Mouse (Mus musculus): ENCODE data around the gene Nckap5. TPM values are rescaled to one million over a fixed set of nuclear protein-coding genes. Genes with fewer than 3 reads are reported as not detected.

Nckap5 gene
- total RNA-seq, 1 experiment = 0.18 TPM

DNA sequence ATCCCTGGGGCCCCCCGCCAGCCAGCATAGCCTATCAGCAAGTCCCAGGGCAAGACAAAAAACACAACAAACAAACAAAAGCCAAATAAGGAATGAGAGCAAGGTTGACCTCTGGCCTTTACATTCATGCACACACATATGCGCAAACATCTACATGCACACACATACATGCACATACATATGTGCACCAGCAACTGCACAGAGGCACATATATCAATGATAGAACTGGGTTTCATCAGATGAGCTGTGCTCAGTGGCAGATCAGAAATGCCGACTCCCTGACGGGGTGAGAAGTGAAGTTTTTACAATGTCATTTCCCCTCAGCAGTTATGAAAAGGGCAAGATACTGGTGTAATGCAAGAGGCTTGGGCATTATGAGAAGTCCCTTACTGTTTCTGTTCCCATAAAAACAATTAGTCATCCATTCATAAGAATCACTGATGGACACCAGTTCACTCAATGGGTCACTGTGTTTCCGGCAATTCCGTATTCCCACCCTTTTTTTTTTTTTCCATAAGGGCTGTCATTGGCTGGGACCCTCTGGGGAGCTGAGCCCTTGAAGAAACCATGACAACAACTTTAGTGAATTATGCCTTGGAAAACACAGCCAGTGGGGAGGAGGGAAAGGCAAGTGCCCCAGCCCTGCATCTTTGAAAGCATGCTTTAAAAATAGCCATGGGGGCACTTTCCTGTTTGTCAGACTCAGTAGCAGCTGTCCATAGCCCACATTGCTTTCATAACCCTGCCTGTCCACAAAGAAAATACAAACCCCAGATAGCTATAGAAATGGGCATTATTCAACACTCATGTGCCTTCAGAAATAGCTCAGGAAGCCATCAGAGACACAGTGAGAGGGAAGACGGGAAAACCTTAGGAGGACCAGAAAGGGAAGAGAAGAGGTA lies 170.2 kb downstream of the Nckap5 start:
- Histone ChIP-seq H3K4me1 (ENCODE audit: control insufficient read depth in 2 of 2, insufficient read depth in 2 of 2, low read length in 2 of 2, poor library complexity in 1 of 2) (no peaks in the 10 kb centered on the region), H3K9me3 (ENCODE audit: control insufficient read depth, insufficient read depth, low read depth, low read length) (no peaks in the 10 kb centered on the region), H3K9ac (ENCODE audit: insufficient read depth, low read depth, low read length, poor library complexity, severe bottlenecking) (no peak overlapping the region), H3K27ac (ENCODE audit: insufficient read depth, low read depth, low read length, poor library complexity, severe bottlenecking) (no peak overlapping the region), H3K36me3 (ENCODE audit: control insufficient read depth, insufficient read depth, low read length, poor library complexity, severe bottlenecking) (no peaks in the 10 kb centered on the region), H3K4me3 (ENCODE audit: insufficient read depth in 1 of 2, low read depth in 1 of 2, low read length in 2 of 2, poor library complexity in 1 of 2, severe bottlenecking in 1 of 2) (no peak overlapping the region)
- no peak for TF ChIP-seq CHD2 (IDR thresholded peaks at IDR 0.05; ENCODE audit: low read depth, low read length)
- TF ChIP-seq HCFC1 (IDR thresholded peaks at IDR 0.05; ENCODE audit: borderline replicate concordance, insufficient read depth, low read length) = no peak
- TF ChIP-seq MAFK (IDR thresholded peaks at IDR 0.05; ENCODE audit: insufficient read depth, low read depth, low read length) = no peak
- TF ChIP-seq ZNF384 (IDR thresholded peaks at IDR 0.05; ENCODE audit: low read depth, low read length) = no peak
- TF ChIP-seq ZC3H11A (IDR thresholded peaks at IDR 0.05; ENCODE audit: borderline replicate concordance, low read depth, low read length) = no peak
- in situ Hi-C loops (cut with MboI; ENCODE audit: low sequenced_read_pairs in 2 of 2, unreplicated experiment in 2 of 2) = no loop called here
- DNase-seq (ENCODE audit: low read depth, low spot score) = no peak

DNA sequence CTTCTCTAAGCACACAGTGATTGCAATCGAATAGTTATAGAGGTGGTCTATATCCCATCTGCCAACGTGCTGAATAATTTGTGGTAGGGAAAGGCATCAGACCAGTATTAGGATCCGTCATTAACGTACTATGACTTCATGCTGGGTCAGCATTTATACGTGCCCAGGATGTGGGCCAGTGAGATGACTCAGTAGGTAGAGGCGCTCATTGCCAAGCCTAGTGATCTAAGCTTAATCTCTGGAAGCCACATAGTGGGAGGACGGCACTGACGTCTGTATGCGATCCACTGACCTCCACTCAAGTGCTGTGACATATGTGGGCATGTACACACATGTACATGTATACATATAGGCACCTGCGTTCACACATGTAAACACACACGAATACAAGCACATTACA lies 171.9 kb downstream of the Nckap5 start:
- no peak overlapping the region for H3K4me3 ChIP-seq (ENCODE audit: insufficient read depth in 1 of 2, low read depth in 1 of 2, low read length in 2 of 2, poor library complexity in 1 of 2, severe bottlenecking in 1 of 2)
- DNase-seq (ENCODE audit: low read depth, low spot score) = no peak
- no peaks in the 10 kb centered on the region for H3K9me3 ChIP-seq (ENCODE audit: control insufficient read depth, insufficient read depth, low read depth, low read length)
- H3K9ac ChIP-seq (ENCODE audit: insufficient read depth, low read depth, low read length, poor library complexity, severe bottlenecking) = no peak overlapping the region
- in situ Hi-C loops (cut with MboI; ENCODE audit: low sequenced_read_pairs in 2 of 2, unreplicated experiment in 2 of 2) = no loop called here
- H3K36me3 ChIP-seq (ENCODE audit: control insufficient read depth, insufficient read depth, low read length, poor library complexity, severe bottlenecking) = no peaks in the 10 kb centered on the region
- H3K27ac ChIP-seq (ENCODE audit: insufficient read depth, low read depth, low read length, poor library complexity, severe bottlenecking) = no peak overlapping the region
- TF ChIP-seq MAFK (IDR thresholded peaks at IDR 0.05; ENCODE audit: insufficient read depth, low read depth, low read length) (no peak), HCFC1 (IDR thresholded peaks at IDR 0.05; ENCODE audit: borderline replicate concordance, insufficient read depth, low read length) (no peak), ZNF384 (IDR thresholded peaks at IDR 0.05; ENCODE audit: low read depth, low read length) (no peak), ZC3H11A (IDR thresholded peaks at IDR 0.05; ENCODE audit: borderline replicate concordance, low read depth, low read length) (no peak), CHD2 (IDR thresholded peaks at IDR 0.05; ENCODE audit: low read depth, low read length) (no peak)
- H3K4me1 ChIP-seq (ENCODE audit: control insufficient read depth in 2 of 2, insufficient read depth in 2 of 2, low read length in 2 of 2, poor library complexity in 1 of 2) = no peaks in the 10 kb centered on the region

DNA sequence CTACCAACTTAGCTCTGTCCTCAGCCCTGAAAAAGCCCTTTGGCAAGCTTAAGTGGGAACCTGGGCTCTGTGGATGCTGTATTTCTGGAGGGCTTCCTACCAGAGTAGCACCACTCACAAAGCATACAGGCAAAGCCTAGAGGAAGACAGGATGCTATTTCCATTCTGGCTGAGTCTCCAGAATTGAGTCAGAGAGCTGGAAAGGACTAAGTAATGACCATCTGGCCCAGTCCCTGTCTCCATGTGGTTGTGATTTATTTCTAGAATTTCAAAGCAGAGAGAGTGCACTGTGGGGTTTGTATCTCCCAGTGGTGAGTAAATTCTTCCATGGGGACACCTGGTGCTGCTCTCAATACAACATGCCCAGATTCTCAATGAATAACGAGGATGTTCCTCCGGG lies 174.4 kb downstream of the Nckap5 start:
- in situ Hi-C loops (cut with MboI; ENCODE audit: low sequenced_read_pairs in 2 of 2, unreplicated experiment in 2 of 2) = no loop called here
- DNase-seq (ENCODE audit: low read depth, low spot score) = no peak
- Histone ChIP-seq H3K4me3 (ENCODE audit: insufficient read depth in 1 of 2, low read depth in 1 of 2, low read length in 2 of 2, poor library complexity in 1 of 2, severe bottlenecking in 1 of 2) (no peak overlapping the region), H3K9me3 (ENCODE audit: control insufficient read depth, insufficient read depth, low read depth, low read length) (no peaks in the 10 kb centered on the region), H3K9ac (ENCODE audit: insufficient read depth, low read depth, low read length, poor library complexity, severe bottlenecking) (no peak overlapping the region), H3K4me1 (ENCODE audit: control insufficient read depth in 2 of 2, insufficient read depth in 2 of 2, low read length in 2 of 2, poor library complexity in 1 of 2) (no peaks in the 10 kb centered on the region), H3K36me3 (ENCODE audit: control insufficient read depth, insufficient read depth, low read length, poor library complexity, severe bottlenecking) (no peaks in the 10 kb centered on the region), H3K27ac (ENCODE audit: insufficient read depth, low read depth, low read length, poor library complexity, severe bottlenecking) (no peak overlapping the region)
- TF ChIP-seq ZC3H11A (IDR thresholded peaks at IDR 0.05; ENCODE audit: borderline replicate concordance, low read depth, low read length) (no peak), ZNF384 (IDR thresholded peaks at IDR 0.05; ENCODE audit: low read depth, low read length) (no peak), CHD2 (IDR thresholded peaks at IDR 0.05; ENCODE audit: low read depth, low read length) (no peak), HCFC1 (IDR thresholded peaks at IDR 0.05; ENCODE audit: borderline replicate concordance, insufficient read depth, low read length) (no peak), MAFK (IDR thresholded peaks at IDR 0.05; ENCODE audit: insufficient read depth, low read depth, low read length) (no peak)

DNA sequence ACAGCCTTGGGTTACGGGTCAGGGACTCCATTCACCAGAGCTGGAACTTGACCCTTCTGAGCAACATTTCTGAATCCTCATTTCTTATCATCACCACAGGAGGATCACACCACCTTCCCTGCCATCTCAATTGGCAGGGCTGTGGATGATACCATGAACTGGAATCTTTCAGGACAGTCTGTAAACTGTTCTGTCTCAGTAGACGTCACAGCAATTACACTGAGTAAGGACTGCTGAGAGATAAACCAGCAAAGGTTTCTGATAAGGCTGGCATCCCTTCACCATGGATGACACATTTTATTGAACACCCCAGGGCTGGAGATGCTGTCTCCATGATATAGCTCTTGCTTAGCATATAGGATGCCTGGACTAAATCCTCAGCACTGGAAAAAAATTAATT lies 178.5 kb downstream of the Nckap5 start:
- no peak overlapping the region for H3K27ac ChIP-seq (ENCODE audit: insufficient read depth, low read depth, low read length, poor library complexity, severe bottlenecking)
- TF ChIP-seq ZNF384 (IDR thresholded peaks at IDR 0.05; ENCODE audit: low read depth, low read length) = no peak
- no peak for TF ChIP-seq HCFC1 (IDR thresholded peaks at IDR 0.05; ENCODE audit: borderline replicate concordance, insufficient read depth, low read length)
- no peak for TF ChIP-seq MAFK (IDR thresholded peaks at IDR 0.05; ENCODE audit: insufficient read depth, low read depth, low read length)
- TF ChIP-seq ZC3H11A (IDR thresholded peaks at IDR 0.05; ENCODE audit: borderline replicate concordance, low read depth, low read length) = no peak
- TF ChIP-seq CHD2 (IDR thresholded peaks at IDR 0.05; ENCODE audit: low read depth, low read length) = no peak
- no peak for DNase-seq (ENCODE audit: low read depth, low spot score)
- H3K9ac ChIP-seq (ENCODE audit: insufficient read depth, low read depth, low read length, poor library complexity, severe bottlenecking) = no peak overlapping the region
- no peaks in the 10 kb centered on the region for H3K9me3 ChIP-seq (ENCODE audit: control insufficient read depth, insufficient read depth, low read depth, low read length)
- in situ Hi-C loops (cut with MboI; ENCODE audit: low sequenced_read_pairs in 2 of 2, unreplicated experiment in 2 of 2) = no loop called here
- H3K4me1 ChIP-seq (ENCODE audit: control insufficient read depth in 2 of 2, insufficient read depth in 2 of 2, low read length in 2 of 2, poor library complexity in 1 of 2) = no peaks in the 10 kb centered on the region
- H3K36me3 ChIP-seq (ENCODE audit: control insufficient read depth, insufficient read depth, low read length, poor library complexity, severe bottlenecking) = no peaks in the 10 kb centered on the region
- H3K4me3 ChIP-seq (ENCODE audit: insufficient read depth in 1 of 2, low read depth in 1 of 2, low read length in 2 of 2, poor library complexity in 1 of 2, severe bottlenecking in 1 of 2) = no peak overlapping the region

All from ES-E14 (cell line).